Mouse (Mus musculus) G1E (cell line): ENCODE measurements around the gene Cenpb.

Source experiments
- CTCF ChIP-seq: IDR thresholded peaks from 2 replicates; pipeline ENCODE4 v1.5.1; 2012; ENCODE audit warnings: low read depth, low read length, inconsistent platforms, mixed read lengths
- GATA1 ChIP-seq: IDR thresholded peaks from 2 replicates; pipeline ENCODE4 v1.6.1; 2012; ENCODE audit warnings: borderline replicate concordance, low read length, inconsistent platforms, mixed read lengths
- GATA2 ChIP-seq: IDR thresholded peaks from 2 replicates; pipeline ENCODE4 v1.6.1; 2012; ENCODE audit warnings: low read depth, low read length, inconsistent platforms, borderline replicate concordance
- POLR2AphosphoS5 ChIP-seq: IDR thresholded peaks from 2 replicates; pipeline ENCODE4 v1.6.1; 2012; ENCODE audit warnings: low read depth, low read length, inconsistent platforms; ENCODE audit not compliant: insufficient replicate concordance
- TAL1 ChIP-seq: conservative IDR thresholded peaks from 2 replicates; pipeline ENCODE4 v1.6.1; 2012; ENCODE audit warnings: low read depth, low read length, inconsistent platforms, mixed read lengths

GRCm38 (mm10) chr2:131186343-131186742, 6.5 kb upstream of the Cenpb start:
- no peak for TF ChIP-seq CTCF
- no peak for TF ChIP-seq TAL1
- no peak for TF ChIP-seq GATA1
- no peak for TF ChIP-seq POLR2AphosphoS5
- no peak for TF ChIP-seq GATA2
